Mouse (Mus musculus): ENCODE data around the gene Zfp777. TPM values are rescaled to one million over a fixed set of nuclear protein-coding genes. Genes with fewer than 3 reads are reported as not detected.

Zfp777 gene
- polyA plus RNA-seq (2012; rRNA removed): 14.1 and 17.4 TPM in 2 replicates

DNA sequence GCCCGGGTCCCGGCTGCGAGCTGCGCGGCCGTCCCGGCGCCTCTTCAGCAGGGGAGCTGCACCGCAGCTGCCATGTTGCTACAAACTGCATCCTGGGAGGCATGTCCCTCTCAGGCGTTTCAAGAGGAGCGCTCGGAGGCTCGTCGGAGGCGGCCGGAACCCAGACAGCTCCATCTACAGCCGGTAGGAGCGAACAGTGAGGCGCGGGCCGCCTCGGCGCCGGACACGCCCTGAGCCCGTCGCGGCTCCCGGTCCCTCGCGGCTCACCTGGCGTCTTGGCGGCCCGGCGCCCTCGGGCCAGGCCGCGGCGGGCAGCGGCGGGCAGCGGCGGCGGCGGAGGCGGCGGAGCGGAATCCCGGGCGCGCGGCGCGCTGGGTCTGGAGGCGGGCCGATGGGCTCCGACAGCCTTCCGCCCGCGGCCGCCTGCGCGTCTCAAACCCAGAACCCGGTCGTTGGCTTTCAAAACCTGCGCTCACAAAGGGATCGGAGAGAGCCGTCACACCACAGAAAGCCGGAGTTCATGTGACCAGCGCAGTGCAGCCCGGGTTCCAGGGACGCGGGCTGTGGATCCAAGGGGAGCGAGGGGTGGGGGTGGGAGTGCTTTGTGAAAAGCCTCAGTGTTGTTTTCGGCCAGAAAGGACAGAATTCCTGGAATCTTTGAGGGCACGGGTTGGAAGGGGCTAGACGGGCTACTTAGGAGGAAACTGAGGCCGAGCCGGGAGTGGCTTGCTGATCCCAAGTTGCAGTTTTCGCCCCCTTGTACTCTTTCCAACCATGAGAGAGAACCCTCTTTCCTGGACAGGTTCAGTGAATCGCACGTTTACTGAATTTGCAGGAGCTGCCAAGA lies at the start of gene Zfp777:
Zfp777 (minus strand) TSS at position 486 of the 847 bp plus-strand sequence.

DNA sequence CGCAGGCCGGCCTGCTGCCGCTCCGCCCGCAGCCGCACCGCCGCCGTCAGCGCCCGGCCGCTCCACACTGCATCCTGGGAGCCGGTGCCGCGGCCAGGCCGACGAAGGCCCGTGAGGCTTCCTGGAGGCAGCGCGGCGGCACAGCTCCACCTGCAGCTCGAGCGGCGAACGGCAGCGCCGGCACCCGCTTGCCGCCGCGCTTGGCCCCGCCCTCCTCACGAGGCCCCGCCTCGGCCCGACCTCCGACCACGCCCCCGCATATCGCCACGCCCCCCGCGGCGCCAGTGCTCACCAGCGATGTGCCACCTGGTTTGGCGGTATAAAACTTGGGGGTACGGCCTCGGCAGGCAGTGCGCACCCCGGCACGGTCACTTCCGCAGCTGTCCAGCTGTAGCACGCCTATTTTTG lies 37.8 kb upstream of the Zfp777 start, which contains the start of gene Zfp746:
Zfp746 (minus strand) TSS at position 123 of the 408 bp plus-strand sequence.

Other genes starting within 250 kb of the Zfp777 start
- gene Pdia4, start 235.5 kb downstream of the Zfp777 start, polyA plus RNA-seq (2012; rRNA removed): 54.4 and 58.7 TPM in 2 replicates
- 6.7 and 6.9 TPM in 2 replicates for gene Zfp786, start 218.0 kb downstream of the Zfp777 start, polyA plus RNA-seq (2012; rRNA removed)
- gene Zfp398, start 213.2 kb downstream of the Zfp777 start, polyA plus RNA-seq (2012; rRNA removed): 16.7 and 18.3 TPM in 2 replicates
- 24.2 and 24.9 TPM in 2 replicates for gene Zfp282, start 171.7 kb downstream of the Zfp777 start, polyA plus RNA-seq (2012; rRNA removed)
- gene Zfp212, start 128.4 kb downstream of the Zfp777 start, polyA plus RNA-seq (2012; rRNA removed): 17.8 and 19.0 TPM in 2 replicates
- 36.8 and 39.4 TPM in 2 replicates for gene Zfp956, start 95.5 kb downstream of the Zfp777 start, polyA plus RNA-seq (2012; rRNA removed)
- 30.4 and 32.1 TPM in 2 replicates for gene Zfp746, start 37.7 kb upstream of the Zfp777 start, polyA plus RNA-seq (2012; rRNA removed)

Data from central nervous system, embryonic 18 days (tissue).